ENCODE assay signal across 30 mouse cellular contexts in the genomic region with DNA sequence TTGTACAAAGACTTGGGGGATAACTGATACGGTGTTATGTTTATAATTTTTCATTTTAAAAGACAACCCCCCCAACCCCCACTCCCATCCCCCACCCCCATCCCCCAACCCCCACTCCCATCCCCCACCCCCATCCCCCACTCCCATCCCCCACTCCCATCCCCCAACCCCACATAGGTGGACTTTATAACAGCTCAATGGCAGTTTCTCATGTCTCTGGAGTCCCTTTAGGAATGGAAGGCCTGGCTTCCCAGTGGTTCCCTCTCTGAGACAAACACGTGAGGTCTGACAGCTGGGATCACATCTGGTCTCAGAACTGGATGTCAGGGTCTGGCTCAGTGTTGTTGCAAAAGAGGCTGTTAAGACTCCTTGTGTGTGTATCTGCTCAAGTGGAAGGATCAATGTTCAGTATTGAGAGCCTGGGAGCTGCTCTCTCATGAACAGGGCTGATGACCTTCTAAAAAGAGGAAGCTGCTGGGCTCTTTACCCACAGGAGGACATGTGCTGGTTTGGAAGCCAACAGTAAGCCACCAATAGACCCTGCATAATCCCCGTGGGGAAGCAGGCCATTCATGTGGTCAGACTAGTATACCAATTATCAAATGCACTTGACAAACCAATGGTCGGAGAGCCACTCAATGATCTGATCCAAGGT. TPM values are rescaled to one million over a fixed set of nuclear protein-coding genes. Genes with fewer than 3 reads are reported as not detected.
A peak's percentile ranks its signal among the peaks of the same experiment; 100 is the strongest.
DNase-seq lines count a peak whose midpoint lies in the region; ATAC-seq and TF ChIP-seq lines count a peak whose summit lies in the region.
"Had no signal": no experiment of that assay in that cellular context is flagged by ENCODE, and none has a peak within 500 bp of the region (broad histone marks: within the 10 kb centered on the region; RNA-seq: fewer than 3 reads in every experiment).

No protein-coding gene starts in this region.

- H3K9ac ChIP-seq in liver, postnatal 0 days (replicated peaks): no peak overlapping the region
- H3K9ac ChIP-seq in MEL (ENCODE audit: control insufficient read depth, low read depth, low read length, poor library complexity, severe bottlenecking): no peak overlapping the region
- H3K9ac ChIP-seq: embryonic facial prominence, embryonic 15.5 days; forebrain, embryonic 12.5 days; forebrain, postnatal 0 days; heart, embryonic 15.5 days; hindbrain, embryonic 14.5 days; liver, embryonic 15.5 days; lung, embryonic 15.5 days; midbrain, embryonic 15.5 days had no signal

- peaks cover 15% of the 10 kb centered on the region for H3K36me3 ChIP-seq in liver, postnatal 0 days (replicated peaks; ENCODE audit: insufficient read depth, low read length)
- peaks cover 0 to 7% of the 10 kb centered on the region in 2 experiments; a peak in 2 of 4 replicates for H3K36me3 ChIP-seq in MEL (ENCODE audit: control insufficient read depth in 1 of 2, insufficient read depth in 2 of 2, low read length in 2 of 2)
- H3K36me3 ChIP-seq in macrophage (ENCODE audit: inconsistent target): peaks cover 37% of the 10 kb centered on the region

- no peaks in the 10 kb centered on the region for H3K9me3 ChIP-seq in liver, postnatal 0 days (ENCODE audit: low read length)
- no peaks in the 10 kb centered on the region for H3K9me3 ChIP-seq in MEL (replicated peaks; ENCODE audit: insufficient read depth, low read length)
- H3K9me3 ChIP-seq: embryonic facial prominence, embryonic 10.5 days; embryonic facial prominence, embryonic 15.5 days; forebrain, embryonic 12.5 days; heart, embryonic 15.5 days; liver, embryonic 15.5 days; lung, embryonic 15.5 days; midbrain, embryonic 10.5 days; midbrain, embryonic 15.5 days had no signal

- H3K4me1 ChIP-seq in liver, postnatal 0 days (ENCODE audit: insufficient read depth): no peaks in the 10 kb centered on the region
- H3K4me1 ChIP-seq in MEL (ENCODE audit: control insufficient read depth in 1 of 2, insufficient read depth in 2 of 2, low read length in 2 of 2): peaks cover 0 to 3% of the 10 kb centered on the region in 2 experiments; a peak in 1 of 4 replicates
- H3K4me1 ChIP-seq: embryonic facial prominence, embryonic 10.5 days; embryonic facial prominence, embryonic 15.5 days; forebrain, embryonic 12.5 days; heart, embryonic 15.5 days; liver, embryonic 15.5 days; lung, embryonic 15.5 days; midbrain, embryonic 10.5 days; midbrain, embryonic 15.5 days had no signal

- 72% methylated on average over 4 of the region's 4 CpGs for WGBS in liver, postnatal 0 days (ENCODE audit: insufficient replicate concordance)
- 32% methylated on average over 4 of the region's 4 CpGs for WGBS in macrophage (ENCODE audit: missing documents)

- TF ChIP-seq RAD21 in MEL (IDR thresholded peaks at IDR 0.05; ENCODE audit: low read depth, low read length): no peak

- peak; percentile 15; the same call in 1 of the 2 replicates for ATAC-seq in liver, postnatal 0 days
- ATAC-seq: forebrain, postnatal 0 days; intestine, postnatal 0 days; midbrain, embryonic 15.5 days; Patski had no signal

- H3K4me2 ChIP-seq in liver, postnatal 0 days (ENCODE audit: low read depth, low read length): no peak overlapping the region
- H3K4me2 ChIP-seq: embryonic facial prominence, embryonic 15.5 days; forebrain, embryonic 12.5 days; heart, embryonic 15.5 days; hindbrain, embryonic 14.5 days; liver, embryonic 15.5 days; lung, embryonic 15.5 days; midbrain, embryonic 15.5 days had no signal

- H3K79me2 ChIP-seq in MEL (ENCODE audit: control insufficient read depth, insufficient read depth, low read length, poor library complexity) (no peaks in the 10 kb centered on the region), macrophage (ENCODE audit: inconsistent target) (no peaks in the 10 kb centered on the region)

- no peaks in the 10 kb centered on the region for H3K27me3 ChIP-seq in liver, postnatal 0 days (ENCODE audit: insufficient read depth, low read length)
- H3K27me3 ChIP-seq in MEL (ENCODE audit: control insufficient read depth in 1 of 2, insufficient read depth in 2 of 2, low read length in 2 of 2): no peaks in the 10 kb centered on the region
- H3K27me3 ChIP-seq: embryonic facial prominence, embryonic 15.5 days; forebrain, embryonic 12.5 days; heart, embryonic 15.5 days; liver, embryonic 15.5 days; lung, embryonic 15.5 days; midbrain, embryonic 15.5 days; Patski had no signal

- no peak for TF ChIP-seq EP300 in liver, postnatal 0 days (IDR thresholded peaks at IDR 0.05; ENCODE audit: low read depth)
- no peak for TF ChIP-seq EP300 in MEL (IDR thresholded peaks at IDR 0.05; ENCODE audit: low read depth in 1 of 2, low read length in 2 of 2)

- H3K27ac ChIP-seq in liver, postnatal 0 days (ENCODE audit: low read depth): no peak overlapping the region
- H3K27ac ChIP-seq in MEL (ENCODE audit: control insufficient read depth, low read depth, low read length) (no peak overlapping the region), macrophage (0 out of 2 replicates have a peak overlapping the region, but pooled peaks have one; percentile 24)
- H3K27ac ChIP-seq: embryonic facial prominence, embryonic 10.5 days; embryonic facial prominence, embryonic 15.5 days; forebrain, embryonic 12.5 days; heart, embryonic 15.5 days; hindbrain, embryonic 14.5 days; kidney, postnatal 0 days; liver, embryonic 15.5 days; lung, embryonic 15.5 days; midbrain, embryonic 10.5 days; midbrain, embryonic 15.5 days had no signal

- no peak for TF ChIP-seq CTCF in liver, postnatal 0 days (IDR thresholded peaks at IDR 0.05; ENCODE audit: low read depth)
- no peak for TF ChIP-seq CTCF in MEL (IDR thresholded peaks at IDR 0.05 in 2 of 3, conservative IDR thresholded peaks at IDR 0.05 in 1 of 3; ENCODE audit: control insufficient read depth in 1 of 3, insufficient read depth in 1 of 3, low read depth in 2 of 3, low read length in 3 of 3, poor library complexity in 1 of 3, severe bottlenecking in 1 of 3)

- no peak for DNase-seq in liver, postnatal 0 days
- DNase-seq in liver (no peak), MEL (ENCODE audit: low read depth, low spot score) (peak; percentile 37)
- no peak for DNase-seq in T-cell, adult 2 months (ENCODE audit: low spot score)
- no peak for DNase-seq in layer of hippocampus, adult 9-10 months (ENCODE audit: low spot score)
- DNase-seq in adrenal gland, adult (ENCODE audit: inconsistent age in 2 of 2, low spot score in 1 of 2): no peak
- DNase-seq: adrenal gland, postnatal 25 days; B cell, adult 2 months; cerebellum, adult 18-20 months; cerebellum, postnatal 10 days; forebrain, postnatal 0 days; heart, postnatal 4 days; kidney, postnatal 4 days; lung, postnatal 4 days; right cerebral cortex, adult 18-20 months; spleen, adult 18-20 months; thymus, postnatal 14 days had no signal

- TF ChIP-seq POLR2A in MEL (IDR thresholded peaks at IDR 0.05; ENCODE audit: control insufficient read depth in 1 of 2, insufficient read depth in 1 of 2, low read depth in 1 of 2, low read length in 2 of 2, poor library complexity in 1 of 2): no peak

- no peak overlapping the region for H3K4me3 ChIP-seq in liver, postnatal 0 days (ENCODE audit: low read depth, low read length)
- H3K4me3 ChIP-seq in MEL (ENCODE audit: control insufficient read depth in 1 of 2, insufficient read depth in 1 of 2, low read depth in 2 of 2, low read length in 2 of 2) (no peak overlapping the region), macrophage (ENCODE audit: inconsistent target) (no peak overlapping the region)
- H3K4me3 ChIP-seq: embryonic facial prominence, embryonic 10.5 days; embryonic facial prominence, embryonic 15.5 days; forebrain, embryonic 12.5 days; heart, embryonic 15.5 days; liver, embryonic 15.5 days; lung, embryonic 15.5 days; midbrain, embryonic 10.5 days; midbrain, embryonic 15.5 days had no signal

RNA-seq across cellular contexts. Expression of gene Tmem19, which starts 19.4 kb away (rescaled TPM):
- polyA plus RNA-seq in liver, postnatal 0 days (2015; fragmentation: Nextera tagmentation; extraction: Ambion mirVana): 16.3 and 19.3 TPM in 2 replicates
- total RNA-seq in MEL (2012; rRNA removed): 10.7 and 12.1 TPM in 2 replicates
- polyA plus RNA-seq in MEL (2012; ENCODE audit: insufficient read depth in 1 of 2, insufficient read length in 2 of 2, low read depth in 1 of 2, low replicate concordance in 2 of 2, missing spikeins in 1 of 2) (10 to 100 TPM in 1 of 2 experiments, not detected in 1; 16.6 TPM), macrophage (2018) (42.8 to 50.5 TPM (median 43.8 TPM) in 3 replicates)
- 10 to 100 TPM; 12.4 to 53.0 (median 26.3) TPM for total RNA-seq in macrophage (2018; cell fraction: chromatin; rRNA removed)
- total RNA-seq in macrophage (2018; cell fraction: cytosol; rRNA removed): 10 to 100 TPM; 26.7 to 69.6 (median 44.5) TPM
- total RNA-seq in macrophage (2018; cell fraction: nucleus; rRNA removed): 10 to 100 TPM; 16.7 to 88.9 (median 39.3) TPM

RNA-seq across cellular contexts. Expression of gene Rab21, which starts 27.5 kb away (rescaled TPM):
- polyA plus RNA-seq in liver, postnatal 0 days (2015; fragmentation: Nextera tagmentation; extraction: Ambion mirVana): 5.8 and 10.0 TPM in 2 replicates
- 12.9 and 15.5 TPM in 2 replicates for total RNA-seq in MEL (2012; rRNA removed)
- polyA plus RNA-seq in MEL (2012; ENCODE audit: insufficient read depth in 1 of 2, insufficient read length in 2 of 2, low read depth in 1 of 2, low replicate concordance in 2 of 2, missing spikeins in 1 of 2): 10 to 100 TPM; 20.9 to 31.5 TPM
- 10 to 100 TPM; 34.9 to 95.7 (median 53.2) TPM for total RNA-seq in macrophage (2018; cell fraction: chromatin; rRNA removed)
- 10 to 100 TPM; 51.6 to 83.4 (median 67.0) TPM for total RNA-seq in macrophage (2018; cell fraction: cytosol; rRNA removed)
- 100 to 1,000 TPM in 2 of 26 experiments, 10 to 100 TPM in 24; 56.1 to 104 (median 76.2) TPM for total RNA-seq in macrophage (2018; cell fraction: nucleus; rRNA removed)
- polyA plus RNA-seq in macrophage (2018): 45.9 to 62.6 TPM (median 49.4 TPM) in 3 replicates

RNA-seq across cellular contexts. Expression of gene Thap2, which starts 41.3 kb away (rescaled TPM):
- polyA plus RNA-seq in liver, postnatal 0 days (2015; fragmentation: Nextera tagmentation; extraction: Ambion mirVana): 5.0 and 5.5 TPM in 2 replicates
- 4.3 and 5.9 TPM in 2 replicates for total RNA-seq in MEL (2012; rRNA removed)
- polyA plus RNA-seq in MEL (2012; ENCODE audit: insufficient read depth in 1 of 2, insufficient read length in 2 of 2, low read depth in 1 of 2, low replicate concordance in 2 of 2, missing spikeins in 1 of 2): 1 to 10 TPM in 1 of 2 experiments, not detected in 1; 5.8 TPM
- 10 to 100 TPM in 11 of 26 experiments, 1 to 10 TPM in 15; 4.6 to 27.3 (median 9.7) TPM for total RNA-seq in macrophage (2018; cell fraction: chromatin; rRNA removed)
- 1 to 10 TPM; 1.0 to 8.6 (median 5.1) TPM for total RNA-seq in macrophage (2018; cell fraction: cytosol; rRNA removed)
- 10 to 100 TPM in 16 of 26 experiments, 1 to 10 TPM in 10; 5.0 to 28.3 (median 11.4) TPM for total RNA-seq in macrophage (2018; cell fraction: nucleus; rRNA removed)
- 4.7 to 6.2 TPM (median 5.7 TPM) in 3 replicates for polyA plus RNA-seq in macrophage (2018)

RNA-seq across cellular contexts. Expression of gene Zfc3h1, which starts 41.9 kb away (rescaled TPM):
- polyA plus RNA-seq in liver, postnatal 0 days (2015; fragmentation: Nextera tagmentation; extraction: Ambion mirVana): 4.9 and 5.0 TPM in 2 replicates
- 14.4 and 16.7 TPM in 2 replicates for total RNA-seq in MEL (2012; rRNA removed)
- polyA plus RNA-seq in MEL (2012; ENCODE audit: insufficient read depth in 1 of 2, insufficient read length in 2 of 2, low read depth in 1 of 2, low replicate concordance in 2 of 2, missing spikeins in 1 of 2) (10 to 100 TPM in 1 of 2 experiments, not detected in 1; 28.7 TPM), macrophage (2018) (23.1 to 49.1 TPM (median 28.9 TPM) in 3 replicates)
- 100 to 1,000 TPM; 229 to 629 (median 415) TPM for total RNA-seq in macrophage (2018; cell fraction: chromatin; rRNA removed)
- total RNA-seq in macrophage (2018; cell fraction: cytosol; rRNA removed): 10 to 100 TPM in 25 of 26 experiments, 1 to 10 TPM in 1; 7.8 to 38.4 (median 19.3) TPM
- 100 to 1,000 TPM in 24 of 26 experiments, 10 to 100 TPM in 2; 73.2 to 385 (median 188) TPM for total RNA-seq in macrophage (2018; cell fraction: nucleus; rRNA removed)
